Mouse (Mus musculus) c-Kit-positive CD71-negative TER-119-negative erythroid progenitor cells, embryonic 14.5 days (primary cell): ENCODE results near the gene Blcap.
"Not testable (repeated sequence)": the region's sequence is repeated elsewhere in the genome, so short reads cannot be mapped to it uniquely, and the experiment has no call there.

ENCODE experiments used
- DNase-seq: peaks from one replicate; pipeline ENCODE4 v3.0.0-alpha.2; 2013; ENCODE audit warnings: low read depth

Blcap gene

DNA sequence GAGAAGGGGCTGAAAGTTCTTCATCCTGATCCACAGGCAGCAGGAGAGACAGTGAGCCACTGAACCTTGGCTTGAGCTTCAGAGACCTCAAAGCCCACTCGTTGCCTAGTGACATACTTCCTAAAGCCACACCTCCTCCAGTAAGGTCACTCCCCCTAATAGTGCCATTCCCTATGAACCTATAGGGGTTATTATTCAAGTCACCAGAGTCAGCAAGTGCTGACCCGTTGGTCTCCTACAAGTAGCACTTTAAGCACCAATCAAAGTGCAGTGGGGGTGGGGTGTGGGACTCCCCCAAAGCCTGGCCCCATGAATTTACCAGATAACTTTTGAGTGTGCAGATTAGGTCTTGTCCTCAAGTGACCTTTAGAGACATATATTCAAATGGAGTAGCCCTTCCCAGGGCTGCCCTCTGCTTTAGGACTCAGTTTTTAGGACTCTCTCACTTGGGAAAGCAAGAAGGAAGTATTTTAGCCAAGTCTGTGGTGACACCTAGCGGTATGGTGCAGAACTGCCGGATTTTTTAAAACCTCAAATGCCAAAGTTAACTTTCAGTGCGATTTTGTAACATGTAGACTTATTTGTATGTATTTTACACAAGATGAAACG, at the start of gene Blcap:
Gene Blcap (minus strand): TSS at position 51 of the 609 bp plus-strand sequence.
- peak; percentile 55 for DNase-seq

DNA sequence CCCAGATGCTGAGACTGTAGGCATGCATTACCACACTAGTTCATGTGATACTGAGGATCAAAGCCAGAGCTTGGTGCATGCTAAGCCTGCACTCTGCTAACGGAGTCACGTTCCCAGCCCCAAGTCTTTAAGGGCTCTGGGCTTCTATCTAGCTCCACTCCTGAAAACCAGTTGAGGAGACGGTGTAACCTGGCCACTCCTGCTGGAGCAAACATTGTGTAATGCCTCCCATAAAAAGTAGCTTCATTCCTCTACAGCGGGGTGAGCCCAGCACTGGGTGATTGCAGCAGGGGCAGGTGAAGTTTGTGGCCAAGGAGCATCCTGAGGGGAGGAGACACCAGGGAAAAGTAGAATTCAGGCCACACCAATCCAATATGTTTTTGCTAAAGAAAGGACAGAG, 47.3 kb upstream of the Blcap start:
- no peak for DNase-seq

DNA sequence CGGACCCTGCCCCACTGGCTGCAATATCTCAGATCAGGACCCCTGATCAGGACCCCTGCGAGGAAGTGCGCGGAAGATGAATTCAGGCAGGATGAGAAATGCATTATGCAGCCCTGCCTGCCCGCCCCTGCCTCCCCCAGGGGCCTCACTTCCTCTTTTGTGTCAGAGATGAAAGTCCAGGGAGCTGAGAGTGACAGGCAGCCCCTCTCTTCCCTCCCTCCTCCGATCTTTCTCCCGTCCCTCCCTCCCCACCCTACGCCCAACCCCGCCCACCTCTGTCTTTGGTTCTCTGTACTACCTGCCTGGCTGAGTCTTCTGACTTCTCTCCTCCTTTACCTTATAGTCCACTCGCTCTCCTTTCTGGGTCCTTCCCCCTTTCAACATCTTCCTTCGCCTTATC, 42.9 kb upstream of the Blcap start:
- peak; percentile 20 for DNase-seq

DNA sequence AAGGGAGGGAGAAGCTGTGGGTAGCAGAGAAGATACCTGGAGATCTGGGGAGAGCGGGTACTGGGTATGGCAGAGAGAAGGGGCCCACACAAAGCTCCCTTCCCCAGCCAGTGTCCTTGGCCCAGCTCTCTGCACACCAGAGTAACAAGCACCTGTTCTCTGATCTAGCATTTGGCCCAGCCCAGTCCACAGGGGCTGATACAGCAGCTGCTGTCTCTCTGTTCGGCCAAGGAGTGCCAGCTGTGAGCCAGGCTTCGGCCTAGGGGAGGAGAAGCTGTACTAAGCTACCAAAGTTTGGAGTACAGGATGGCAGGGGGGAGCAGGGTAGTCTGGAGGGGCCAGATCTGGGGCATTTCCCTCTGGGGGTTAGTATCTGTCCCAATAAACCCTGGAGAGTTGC, 40.7 kb upstream of the Blcap start:
- DNase-seq: no peak

DNA sequence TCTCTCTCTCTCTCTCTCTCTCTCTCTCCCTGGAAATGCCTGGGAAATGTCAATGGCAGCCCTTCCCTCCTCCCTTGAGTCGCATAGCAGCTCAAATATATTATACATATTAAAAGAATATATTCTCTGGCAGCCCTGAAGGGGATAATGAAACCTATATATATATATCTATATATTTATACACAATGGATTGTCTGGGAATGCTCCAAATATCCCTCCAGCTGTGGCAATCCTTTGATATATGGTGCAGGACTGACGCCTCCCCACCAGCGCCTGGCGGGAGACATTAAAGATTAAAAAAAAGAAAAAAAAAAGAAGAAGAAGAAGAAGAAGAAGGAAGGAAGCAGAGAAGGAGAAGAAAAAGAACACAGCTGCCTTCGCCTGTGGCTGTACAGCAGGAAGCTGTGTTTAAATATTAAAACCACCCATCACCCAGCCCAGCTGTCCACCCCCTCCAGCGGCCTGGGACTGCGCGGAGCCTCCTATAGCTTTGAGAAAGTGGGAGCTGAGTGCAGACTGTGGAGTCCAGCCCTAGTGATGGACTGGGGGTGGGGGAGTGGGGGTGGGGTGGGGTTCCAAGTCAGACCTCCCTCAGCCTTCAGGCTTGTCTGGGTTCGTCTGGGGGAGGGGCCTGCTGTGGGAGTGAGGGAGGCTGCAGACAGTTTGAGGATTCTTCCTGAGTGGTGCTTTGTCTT, 36.6 kb upstream of the Blcap start:
- no peak for DNase-seq

DNA sequence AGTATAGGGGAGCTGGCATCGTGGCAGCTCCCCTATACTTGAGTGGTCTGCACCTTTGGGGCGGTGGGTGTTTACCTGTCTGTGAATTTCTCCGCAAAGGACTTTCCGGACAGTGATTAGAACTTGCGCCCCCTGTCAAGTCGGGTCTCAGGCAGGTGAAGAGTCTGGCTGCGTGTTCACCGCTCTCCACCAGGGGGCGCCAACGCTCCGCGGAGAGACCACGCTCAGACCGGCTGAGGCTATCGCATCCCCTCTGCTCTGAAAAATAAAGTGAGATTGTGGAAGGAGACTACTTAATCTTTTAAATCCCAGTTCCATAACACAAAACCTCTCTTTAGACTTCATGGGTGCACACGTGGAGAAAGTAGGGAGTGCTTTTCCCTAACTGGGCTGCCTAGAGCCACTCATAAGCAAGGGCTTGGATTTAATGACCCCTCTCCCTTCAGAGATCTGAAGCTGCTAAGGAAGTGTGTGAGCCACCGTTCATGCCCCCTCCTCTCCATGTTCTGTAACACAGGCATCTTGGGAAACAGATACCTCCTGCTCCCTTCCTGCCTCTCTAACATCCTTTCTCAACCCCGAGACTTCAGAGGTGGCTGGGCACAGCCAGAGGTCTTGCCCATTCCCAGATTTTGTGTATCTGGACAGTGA, 34.1 kb upstream of the Blcap start:
- peak; percentile 37 for DNase-seq

DNA sequence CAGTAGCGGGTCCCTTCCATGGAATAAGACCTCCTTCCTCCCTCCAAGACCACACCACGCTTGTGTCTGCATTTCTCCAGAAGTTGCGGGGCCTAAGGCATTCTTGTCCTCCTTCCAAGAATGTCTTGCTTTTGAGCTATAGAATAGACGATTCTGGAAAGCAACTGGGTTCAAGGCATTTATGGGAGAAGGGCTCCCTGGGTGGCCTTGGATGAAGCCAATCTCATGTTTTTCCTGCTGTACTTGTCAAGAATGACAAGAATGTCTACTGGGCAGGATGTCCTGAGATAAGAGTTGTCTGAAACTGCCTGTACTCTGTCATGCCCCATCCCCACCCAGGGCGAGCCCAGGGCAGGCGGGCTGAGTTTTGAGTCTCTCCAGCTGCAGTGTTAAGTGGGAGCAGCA, 30.4 kb upstream of the Blcap start:
- no peak for DNase-seq

DNA sequence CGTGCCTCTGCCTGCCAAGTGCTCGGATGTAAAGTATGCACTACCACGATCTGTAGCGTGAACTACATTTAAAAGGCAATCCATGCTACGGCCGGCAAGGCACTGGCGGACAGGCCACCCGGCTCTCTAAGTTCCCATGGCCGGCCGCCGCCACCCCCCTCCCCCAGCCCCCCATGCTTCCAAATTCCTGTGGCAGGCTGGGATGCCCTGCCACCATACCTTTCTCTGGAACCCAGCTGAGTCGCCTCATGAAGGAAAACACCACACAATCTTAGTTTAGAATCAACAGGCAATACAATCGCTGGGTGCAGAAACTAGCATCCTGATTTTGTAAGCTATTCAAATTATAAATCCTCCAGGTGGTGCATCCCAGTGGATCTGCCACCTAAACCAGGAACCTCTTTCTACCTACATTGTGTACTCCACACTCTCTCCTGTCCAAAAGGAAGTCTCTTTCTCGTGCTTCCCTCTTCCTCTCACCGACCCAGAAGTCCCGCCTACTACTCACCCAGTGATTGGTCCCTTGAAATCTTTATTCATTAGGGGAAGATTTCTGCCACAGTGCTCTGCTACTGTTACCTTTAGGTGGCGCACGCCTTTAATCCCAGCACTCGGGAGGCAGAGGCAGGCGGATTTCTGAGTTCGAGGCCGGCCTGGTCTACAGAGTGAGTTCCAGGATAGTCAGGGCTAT, 25.9 kb upstream of the Blcap start:
- DNase-seq: no peak

DNA sequence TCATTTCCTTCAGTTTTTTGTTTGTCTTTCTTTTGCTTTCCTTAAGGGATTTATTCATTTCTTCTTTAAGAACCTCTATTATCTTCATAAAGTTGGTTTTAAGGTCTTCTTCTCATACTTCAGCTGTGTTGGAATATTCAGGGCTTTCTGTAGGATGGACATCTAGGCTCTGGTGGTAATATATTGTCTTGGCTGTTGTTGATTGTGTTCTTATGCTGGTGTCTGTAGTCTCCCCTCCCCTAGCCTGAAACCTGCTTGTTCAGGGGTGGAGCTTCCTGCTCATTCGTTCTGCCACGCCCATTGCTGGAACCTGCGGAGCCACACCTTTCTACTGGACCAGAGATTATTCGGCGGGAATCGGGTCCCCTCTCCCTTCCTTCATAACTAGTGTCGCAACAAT, 14.3 kb upstream of the Blcap start:
- DNase-seq: not testable (repeated sequence)

DNA sequence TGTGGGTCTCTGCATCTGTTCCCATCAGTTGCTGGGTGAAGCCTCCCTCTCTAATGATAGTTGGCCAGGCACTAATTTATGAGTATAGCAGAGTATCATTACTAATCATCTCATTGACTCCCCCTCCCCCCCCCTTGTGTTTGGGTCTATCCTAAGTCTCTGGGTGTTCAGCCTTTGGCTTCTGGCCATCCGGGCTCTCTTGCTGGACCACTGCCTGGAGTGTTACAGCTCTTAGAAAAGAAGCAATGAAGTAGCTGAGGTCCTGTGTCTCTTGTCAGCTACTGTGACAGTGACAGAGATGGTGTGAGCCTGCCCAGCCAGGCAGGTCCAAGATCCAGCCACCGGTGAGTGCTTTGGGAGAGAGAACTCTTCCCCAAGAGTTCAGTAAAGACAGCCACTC, 1.7 kb upstream of the Blcap start:
- DNase-seq: no peak

DNA sequence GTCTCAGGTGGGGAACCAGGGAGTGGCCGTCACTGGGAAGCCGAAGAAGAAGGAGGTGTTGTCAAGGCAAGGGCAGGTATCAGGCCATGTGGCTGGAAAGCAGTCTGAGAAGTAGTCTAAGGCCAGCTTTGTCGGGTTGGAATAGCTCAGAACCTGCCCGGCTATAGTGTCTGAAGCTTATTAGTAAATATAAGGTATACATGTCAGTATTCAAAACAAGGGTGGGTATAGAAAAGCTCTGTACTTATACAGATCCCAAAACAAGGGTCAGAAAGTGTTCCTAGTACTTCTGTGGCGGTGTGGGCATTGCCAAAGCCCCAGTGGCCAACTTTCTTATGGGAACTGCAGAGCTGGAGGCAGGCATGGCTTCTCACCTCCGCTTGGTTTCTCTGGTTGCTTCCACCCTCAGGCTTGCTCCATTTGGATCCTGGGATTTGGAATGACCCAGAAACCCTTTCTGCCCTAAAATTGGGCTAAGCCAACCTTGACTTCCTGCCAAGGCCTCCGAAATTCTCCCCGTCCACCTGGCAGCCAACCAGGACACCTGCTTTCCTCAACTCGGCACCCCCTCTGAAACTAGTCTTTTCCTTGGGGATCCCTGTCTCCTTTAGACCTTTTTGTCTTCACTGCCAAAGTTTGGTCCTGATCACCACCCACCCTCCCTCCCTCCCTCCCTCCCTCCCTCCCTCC, 1.1 kb downstream of the Blcap start:
- no peak for DNase-seq

DNA sequence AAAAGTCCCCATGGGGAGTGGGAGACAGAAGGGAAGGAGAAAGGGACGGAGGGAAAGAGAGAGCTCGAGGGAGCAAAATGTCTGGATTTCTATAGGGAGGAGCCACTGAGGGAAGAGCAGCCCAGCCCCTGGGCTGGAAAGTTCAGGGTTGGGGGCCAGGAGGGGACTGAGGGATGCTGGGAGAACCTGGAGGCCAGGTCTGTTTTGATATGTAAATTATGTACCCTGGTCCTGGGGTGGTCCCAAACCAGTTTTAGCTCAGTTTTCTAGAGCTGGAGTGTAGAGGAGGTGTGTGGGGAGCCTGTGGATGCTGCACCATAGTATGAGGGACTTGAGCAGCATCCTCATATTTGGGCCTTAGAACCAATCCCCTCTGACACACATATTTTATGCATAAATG, 2.2 kb downstream of the Blcap start:
- DNase-seq: no peak

DNA sequence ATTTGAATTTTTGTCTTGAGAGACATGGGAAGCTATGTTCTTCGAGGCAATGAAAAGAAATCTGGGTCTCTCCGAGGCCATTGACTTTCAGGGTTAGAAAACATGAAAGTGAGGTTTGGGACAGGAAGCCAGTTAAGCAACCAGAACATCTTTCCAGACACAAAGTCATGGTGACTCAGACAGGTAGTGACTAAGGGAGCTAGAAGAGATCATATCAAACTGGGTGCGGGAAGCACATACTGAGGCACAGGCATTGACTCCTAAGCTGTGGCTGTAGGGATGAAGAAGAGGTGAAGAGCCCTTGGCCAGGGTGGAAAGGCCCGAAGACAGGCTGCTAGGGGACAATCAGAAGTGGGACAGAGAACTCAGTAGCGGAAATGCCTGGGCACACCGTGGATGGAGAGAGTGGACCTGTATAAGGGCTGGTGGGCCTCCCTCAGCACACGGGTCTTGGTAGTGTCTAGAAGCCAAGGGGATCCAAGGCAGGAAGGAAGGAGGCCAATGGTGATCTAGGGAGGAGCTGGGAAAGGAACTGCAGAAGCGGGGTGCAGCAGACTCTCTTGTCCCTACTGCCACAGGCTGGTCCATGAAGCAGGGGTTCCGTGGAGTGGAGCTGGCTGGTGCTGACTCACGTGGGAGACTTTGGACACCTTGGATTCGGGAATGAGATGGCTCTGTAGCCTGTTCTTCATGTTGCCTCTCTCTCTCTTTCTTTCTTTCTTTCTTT, 3.7 kb downstream of the Blcap start:
- DNase-seq: no peak

DNA sequence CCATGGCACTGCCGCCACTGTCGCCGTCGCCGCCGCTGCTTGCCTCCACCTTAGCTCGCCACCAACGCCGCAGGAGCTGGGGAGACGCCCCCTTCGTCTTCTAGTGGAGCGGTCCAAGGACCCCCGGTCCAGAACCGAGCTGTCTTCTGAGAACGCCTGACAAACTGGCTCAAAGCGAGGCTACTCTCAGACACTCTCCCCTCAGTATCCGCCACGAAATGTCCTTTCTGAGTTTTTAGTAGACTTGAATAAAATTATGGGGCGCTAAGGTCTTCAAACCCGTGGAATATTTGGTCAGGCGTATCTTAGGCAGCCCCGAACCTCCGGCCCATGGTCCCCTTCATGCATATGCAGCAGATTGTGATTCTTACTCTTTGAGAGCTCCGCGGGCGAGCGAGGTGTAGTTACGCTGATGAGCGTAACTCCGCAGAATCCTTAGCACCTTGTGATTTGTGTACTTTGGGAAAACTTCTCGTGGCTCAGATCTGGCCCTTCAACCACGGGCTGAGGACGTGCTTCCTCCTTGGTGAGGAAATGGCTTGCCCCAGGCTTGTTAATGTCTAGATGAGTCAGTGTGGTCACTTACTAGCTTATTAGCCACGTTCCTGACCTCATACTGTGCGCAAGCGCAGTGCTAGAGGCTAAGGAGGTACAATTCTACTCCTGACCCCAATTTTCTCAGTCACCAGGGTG, 4.7 kb downstream of the Blcap start:
- DNase-seq: peak; percentile 67

DNA sequence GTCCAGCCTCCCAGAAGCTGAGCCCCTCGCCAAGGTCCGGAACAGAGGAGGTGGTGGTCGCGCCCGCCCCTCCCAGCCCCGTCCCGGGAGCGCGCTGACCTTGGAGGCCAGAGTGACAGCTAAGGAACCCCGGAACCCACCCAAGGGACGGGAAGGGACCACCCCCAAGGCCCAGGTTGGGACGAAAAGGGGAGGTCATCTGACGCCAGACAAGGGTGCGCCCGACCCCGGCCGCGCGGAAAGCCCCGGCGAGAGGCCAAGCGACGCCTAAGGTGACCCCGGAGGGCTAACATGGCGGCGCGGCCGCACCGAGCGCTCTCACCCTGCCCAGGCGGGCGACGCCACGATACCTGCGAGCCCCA, 5.2 kb downstream of the Blcap start:
- no peak for DNase-seq

DNA sequence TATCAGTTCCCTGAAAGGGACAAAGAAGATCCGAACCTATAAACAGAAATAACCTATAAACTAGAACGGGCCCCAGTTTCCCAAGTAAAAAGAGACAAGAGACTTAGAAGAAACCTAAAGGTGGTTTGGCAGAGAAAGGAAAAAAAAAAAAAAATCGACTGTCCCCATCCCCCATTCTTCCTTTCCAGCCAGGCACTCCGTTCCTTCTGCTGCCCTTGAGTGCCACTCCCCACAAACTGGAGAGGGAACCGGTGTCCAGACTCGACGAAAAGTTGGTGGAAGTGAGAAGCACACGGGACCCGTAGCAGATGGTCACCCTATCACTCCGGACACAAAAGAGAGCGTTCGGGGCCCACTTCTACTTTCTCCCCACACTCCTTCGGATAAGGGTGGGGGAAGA, 5.6 kb downstream of the Blcap start:
- DNase-seq: no peak

DNA sequence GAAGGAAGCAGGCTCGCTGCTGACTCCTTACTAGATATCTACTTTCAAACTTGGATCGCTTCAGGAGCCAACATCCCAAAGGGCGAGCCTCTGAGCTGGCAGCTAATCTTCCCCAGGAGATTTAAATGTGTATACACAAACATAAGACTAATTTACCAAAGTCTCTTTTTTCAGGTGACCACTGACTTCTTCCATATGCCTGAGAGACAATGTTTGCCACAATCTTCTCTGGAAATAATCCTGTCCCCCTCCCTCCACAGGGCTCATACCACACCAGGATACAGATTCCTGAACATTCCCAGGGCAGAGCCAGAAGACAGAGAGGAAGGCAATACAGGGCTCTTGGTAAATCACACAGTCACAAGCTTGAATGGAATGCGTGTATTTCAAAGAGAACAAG, 6.4 kb downstream of the Blcap start:
- no peak for DNase-seq

DNA sequence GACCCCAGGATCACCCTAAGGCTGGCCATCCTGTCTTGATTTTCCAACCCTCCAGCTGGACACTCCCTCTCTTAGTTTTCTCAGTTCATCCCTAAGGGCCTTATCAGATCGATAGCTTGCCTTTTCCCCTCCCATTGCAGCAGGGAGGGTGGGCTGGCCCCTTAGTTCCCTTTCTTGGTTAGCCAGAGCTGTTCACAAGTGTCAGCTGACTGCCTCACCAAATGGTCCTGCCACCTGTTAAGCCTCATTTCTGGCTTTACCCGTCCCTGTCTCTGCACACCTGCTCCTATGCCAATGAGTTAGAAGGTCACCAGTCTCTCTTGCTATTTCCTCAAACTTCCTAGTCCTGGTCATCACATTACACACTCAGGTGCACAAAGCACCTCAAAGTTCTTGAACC, 8.0 kb downstream of the Blcap start:
- no peak for DNase-seq

DNA sequence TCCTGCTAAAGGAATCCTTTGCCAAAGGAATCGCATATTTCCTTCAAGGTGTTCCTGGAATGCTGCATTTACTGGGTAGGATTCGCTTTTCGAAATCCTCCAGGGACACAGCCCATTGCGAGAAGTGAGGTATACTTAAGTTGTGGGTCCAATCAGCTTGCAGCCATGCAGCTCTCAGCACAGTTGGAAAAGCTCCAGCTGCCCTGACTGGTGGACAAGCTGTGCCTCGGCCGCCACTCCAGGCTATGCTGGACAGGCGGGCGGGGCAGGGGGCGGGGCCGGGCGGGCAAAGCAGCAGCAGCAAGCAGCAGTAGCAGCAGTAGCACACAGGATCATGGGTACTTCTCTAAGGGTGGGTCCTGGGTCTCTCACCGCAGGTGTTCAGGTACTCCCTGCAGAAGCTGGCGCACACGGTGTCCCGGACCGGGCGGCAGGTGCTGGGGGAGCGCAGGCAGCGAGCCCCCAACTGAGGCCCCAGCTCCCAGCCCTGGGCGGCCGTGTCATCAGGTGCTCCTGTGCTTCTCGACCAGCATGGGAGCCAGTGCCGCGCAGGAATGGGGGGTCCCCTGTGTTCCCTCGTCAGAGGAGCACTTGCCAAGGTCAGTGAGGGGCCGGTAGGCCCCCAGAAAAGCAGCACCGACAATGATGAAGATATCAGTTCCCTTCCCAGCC, 9.8 kb downstream of the Blcap start:
- DNase-seq: no peak

DNA sequence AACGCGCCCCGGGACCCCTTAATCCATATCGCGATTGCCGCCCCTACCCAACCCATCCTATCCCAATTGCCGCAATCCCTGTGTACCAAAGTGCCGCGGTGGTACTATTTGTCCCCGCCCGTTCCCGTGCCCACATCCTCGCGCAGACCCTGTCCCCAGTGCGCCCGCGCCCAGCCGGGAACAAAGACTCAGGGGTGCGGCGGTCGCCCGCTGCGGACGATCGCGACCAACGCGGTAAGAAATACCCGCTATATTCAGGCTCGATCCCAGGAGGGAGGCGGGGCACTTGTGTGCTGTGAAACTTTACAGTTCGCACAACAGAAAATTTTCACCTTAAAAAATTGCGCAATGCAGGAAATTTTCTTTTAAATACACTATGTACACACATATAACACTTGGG, 10.8 kb downstream of the Blcap start:
- no peak for DNase-seq

DNA sequence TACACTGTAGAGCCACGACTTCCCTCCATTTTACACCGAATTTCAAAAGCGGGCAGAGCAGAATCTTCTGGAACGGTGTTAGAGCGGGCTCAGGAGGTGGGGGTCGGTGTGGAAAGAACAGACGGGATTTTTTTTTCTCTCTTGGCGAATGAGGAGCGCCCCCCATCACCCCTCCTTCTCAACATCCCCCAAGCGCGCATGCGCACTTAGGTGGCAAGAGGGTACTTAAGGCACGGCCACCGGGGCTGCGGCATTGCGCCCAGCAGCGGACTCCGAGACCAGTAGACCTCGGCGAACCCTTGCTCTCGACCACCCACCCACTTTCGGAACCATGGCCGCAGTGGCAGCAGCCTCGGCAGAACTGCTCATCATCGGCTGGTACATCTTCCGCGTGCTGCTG, 11.2 kb downstream of the Blcap start, which contains the start of gene Nnat:
Gene Nnat (plus strand): TSS at position 221 of the 400 bp plus-strand sequence.
- no peak for DNase-seq
